Mouse (Mus musculus) retina, postnatal 1 day (tissue): ENCODE measurements around the gene Elf5.

Source experiments
- DNase-seq: peaks from one replicate; pipeline ENCODE4 v3.0.0-alpha.2; 2012

Gene Elf5

GRCm38 (mm10) chr2:103478326-103478725 is 66.8 kb downstream of the Elf5 start:
- no peak for DNase-seq

- no peak for DNase-seq
Observed at GRCm38 (mm10) chr2:103480240-103480639, 68.8 kb downstream of the Elf5 start.

- DNase-seq: no peak
Observed at GRCm38 (mm10) chr2:103480871-103481270, 69.4 kb downstream of the Elf5 start.

GRCm38 (mm10) chr2:103481314-103482231 is 70.1 kb downstream of the Elf5 start:
- DNase-seq: no peak

- no peak for DNase-seq
Observed at GRCm38 (mm10) chr2:103483289-103483985, 71.9 kb downstream of the Elf5 start.

- DNase-seq: no peak
Observed at GRCm38 (mm10) chr2:103483986-103484520, 72.6 kb downstream of the Elf5 start.

GRCm38 (mm10) chr2:103484617-103485401 is 73.3 kb downstream of the Elf5 start, which contains the start of gene Cat:
Gene Cat, minus strand, starts transcription at chr2:103485160.
- peak; percentile 96 for DNase-seq

- no peak for DNase-seq
Observed at GRCm38 (mm10) chr2:103492526-103492925, 81.0 kb downstream of the Elf5 start.

GRCm38 (mm10) chr2:103493827-103494226 is 82.3 kb downstream of the Elf5 start:
- no peak for DNase-seq

GRCm38 (mm10) chr2:103495633-103496418 is 84.3 kb downstream of the Elf5 start:
- DNase-seq: no peak
